Mouse (Mus musculus) olfactory bulb, adult 2 months (tissue): ENCODE data around the gene Lyar.

ENCODE experiments used
- CTCF ChIP-seq: fragments of 200-500 bp; IDR thresholded peaks from 2 replicates; pipeline ENCODE4 v1.5.1; 2012; ENCODE audit warnings: low read depth, mild to moderate bottlenecking, low read length, moderate library complexity; ENCODE audit not compliant: insufficient read depth
- POLR2A ChIP-seq: fragments of 200-500 bp; IDR thresholded peaks from 2 replicates; pipeline ENCODE4 v1.6.1; 2012; ENCODE audit warnings: mild to moderate bottlenecking, low read depth, low read length, moderate library complexity; ENCODE audit not compliant: insufficient read depth

DNA sequence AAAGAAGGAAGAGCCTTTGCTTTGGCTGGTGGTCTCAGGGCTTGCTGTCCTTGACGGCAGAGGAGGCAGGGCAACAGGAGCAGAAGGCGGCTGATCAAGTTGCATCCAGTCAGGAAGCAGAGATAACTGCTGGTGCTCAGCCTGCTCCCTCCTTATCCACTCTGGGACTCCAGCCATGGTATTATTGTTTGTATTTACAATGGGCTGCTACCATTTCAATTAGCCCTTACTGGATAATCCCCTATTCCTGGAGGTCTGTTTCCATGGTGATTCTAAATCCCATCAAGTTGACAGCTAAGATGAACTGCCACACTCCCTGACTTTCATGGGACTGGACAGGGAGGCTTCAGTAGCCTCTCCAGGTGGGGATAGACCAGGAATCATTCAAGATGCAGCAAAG, 25.3 kb upstream of the Lyar start:
- TF ChIP-seq CTCF (no peak), POLR2A (no peak)
